Mouse (Mus musculus) embryonic facial prominence, embryonic 15.5 days (tissue): ENCODE measurements around the gene Mpnd. TPM values are rescaled to one million over a fixed set of nuclear protein-coding genes. Genes with fewer than 3 reads are reported as not detected.
"Not testable (repeated sequence)": the region's sequence is repeated elsewhere in the genome, so short reads cannot be mapped to it uniquely, and the experiment has no call there.

ENCODE experiments used
- ATAC-seq: fragments of 200-750 bp; cut with Nextera tagmentation; 2 replicates; pipeline ENCODE4 v1.8.0; 2017; ENCODE audit warnings: low read depth, moderate TSS enrichment; ENCODE audit not compliant: insufficient number of reproducible peaks, low FRiP score, low TSS enrichment
- H3K27ac ChIP-seq: fragments of 300-500 bp; sonication (generic); replicated peaks from 2 replicates; pipeline ENCODE4 v1.5.1; 2015; ENCODE audit warnings: mild to moderate bottlenecking, inconsistent platforms
- H3K27me3 ChIP-seq: fragments of 300-500 bp; sonication (generic); 2 replicates; pipeline ENCODE4 v1.6.1; 2015; ENCODE audit warnings: inconsistent platforms
- H3K36me3 ChIP-seq: fragments of 300-500 bp; sonication (generic); 2 replicates; pipeline ENCODE4 v1.6.1; 2015; ENCODE audit warnings: mild to moderate bottlenecking, inconsistent platforms
- H3K4me1 ChIP-seq: fragments of 300-500 bp; sonication (generic); 2 replicates; pipeline ENCODE4 v1.6.1; 2015; ENCODE audit warnings: inconsistent platforms
- H3K4me2 ChIP-seq: fragments of 300-500 bp; sonication (generic); replicated peaks from 2 replicates; pipeline ENCODE4 v1.6.1; 2015; ENCODE audit warnings: mild to moderate bottlenecking, inconsistent platforms
- H3K4me3 ChIP-seq: fragments of 300-500 bp; sonication (generic); replicated peaks from 2 replicates; pipeline ENCODE4 v1.5.1; 2015; ENCODE audit warnings: mild to moderate bottlenecking, inconsistent platforms
- H3K9ac ChIP-seq: fragments of 300-500 bp; sonication (generic); 2 replicates; pipeline ENCODE4 v1.6.1; 2015; ENCODE audit warnings: inconsistent platforms
- H3K9me3 ChIP-seq: fragments of 300-500 bp; sonication (generic); replicated peaks from 2 replicates; pipeline ENCODE4 v1.6.1; 2016; ENCODE audit warnings: inconsistent platforms
- WGBS: fragments of 180-500 bp; shearing (Covaris S2); methylation state at CpG from one replicate; pipeline ENCODE4 v1.1.7; 2015; 5-methylcytosine and 5-hydroxymethylcytosine counted together
- polyA plus RNA-seq: library from polyadenylated mRNA; unstranded; fragments of >200 nt; fragmentation: Nextera tagmentation; extraction: Ambion mirVana; gene quantifications from 2 replicates; pipeline ENCODE4 v1.2.1, GENCODE M21; 2015

The Mpnd gene
- polyA plus RNA-seq, 1 experiment from 2014 or later: 97.2 TPM

- Histone ChIP-seq H3K27ac (peak within 1 kb of the TSS; percentile 79), H3K4me2 (peak within 1 kb of the TSS; percentile 82), H3K9ac (peak within 1 kb of the TSS; percentile 78), H3K36me3 (peaks cover 12% of the 10 kb centered on the region), H3K27me3 (no peaks in the 10 kb centered on the region), H3K4me1 (peaks cover 21% of the 10 kb centered on the region), H3K9me3 (no peaks in the 10 kb centered on the region), H3K4me3 (peak within 1 kb of the TSS; percentile 65)
- under 1% methylated on average over 68 of the region's 68 CpGs for WGBS
- peak; percentile 89 for ATAC-seq
Measured at GRCm38 (mm10) chr17:56040030-56040856, 34.7 kb downstream of the Mpnd start, which contains the start of gene Chaf1a. Gene Chaf1a (plus strand): TSS chr17:56040439.

DNA sequence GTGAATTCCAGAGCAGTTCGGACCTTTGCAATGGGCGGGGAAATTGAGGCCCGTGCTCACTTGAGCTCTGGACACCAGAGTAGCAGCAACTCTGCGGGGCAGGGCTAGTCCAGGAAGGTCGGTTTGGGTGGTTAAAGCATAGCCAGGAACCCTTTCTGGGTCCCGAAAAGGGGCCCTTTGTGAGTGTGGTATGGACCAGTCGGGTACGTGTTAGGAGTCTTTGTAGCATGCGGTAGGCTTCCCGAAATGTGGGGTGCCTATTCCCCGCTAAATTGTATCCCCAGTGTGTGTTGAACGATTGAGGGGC lies 35.3 kb downstream of the Mpnd start:
- H3K9me3 ChIP-seq: no peaks in the 10 kb centered on the region
- H3K9ac ChIP-seq: peak overlapping the region; percentile 78
- peaks cover 14% of the 10 kb centered on the region for H3K36me3 ChIP-seq
- no peaks in the 10 kb centered on the region for H3K27me3 ChIP-seq
- H3K27ac ChIP-seq: peak overlapping the region; percentile 70
- WGBS: under 1% methylated on average over 12 of the region's 12 CpGs
- peak overlapping the region; percentile 65 for H3K4me3 ChIP-seq
- H3K4me1 ChIP-seq: peaks cover 17% of the 10 kb centered on the region
- H3K4me2 ChIP-seq: peak overlapping the region; percentile 82
- ATAC-seq: no peak

GRCm38 (mm10) chr17:56051369-56051768 lies 45.9 kb downstream of the Mpnd start:
- Histone ChIP-seq H3K27ac (no peak overlapping the region), H3K27me3 (no peaks in the 10 kb centered on the region), H3K4me3 (no peak overlapping the region), H3K36me3 (peaks cover 60% of the 10 kb centered on the region), H3K9me3 (no peaks in the 10 kb centered on the region), H3K4me1 (no peaks in the 10 kb centered on the region), H3K9ac (no peak overlapping the region), H3K4me2 (no peak overlapping the region)
- no peak for ATAC-seq
- 73% methylated on average over 5 of the region's 5 CpGs for WGBS

GRCm38 (mm10) chr17:56054938-56055337 lies 49.4 kb downstream of the Mpnd start:
- no peak overlapping the region for H3K4me3 ChIP-seq
- H3K4me2 ChIP-seq: no peak overlapping the region
- H3K27me3 ChIP-seq: no peaks in the 10 kb centered on the region
- peaks cover 60% of the 10 kb centered on the region for H3K36me3 ChIP-seq
- ATAC-seq: no peak
- H3K27ac ChIP-seq: no peak overlapping the region
- H3K9me3 ChIP-seq: no peaks in the 10 kb centered on the region
- no peaks in the 10 kb centered on the region for H3K4me1 ChIP-seq
- no peak overlapping the region for H3K9ac ChIP-seq

DNA sequence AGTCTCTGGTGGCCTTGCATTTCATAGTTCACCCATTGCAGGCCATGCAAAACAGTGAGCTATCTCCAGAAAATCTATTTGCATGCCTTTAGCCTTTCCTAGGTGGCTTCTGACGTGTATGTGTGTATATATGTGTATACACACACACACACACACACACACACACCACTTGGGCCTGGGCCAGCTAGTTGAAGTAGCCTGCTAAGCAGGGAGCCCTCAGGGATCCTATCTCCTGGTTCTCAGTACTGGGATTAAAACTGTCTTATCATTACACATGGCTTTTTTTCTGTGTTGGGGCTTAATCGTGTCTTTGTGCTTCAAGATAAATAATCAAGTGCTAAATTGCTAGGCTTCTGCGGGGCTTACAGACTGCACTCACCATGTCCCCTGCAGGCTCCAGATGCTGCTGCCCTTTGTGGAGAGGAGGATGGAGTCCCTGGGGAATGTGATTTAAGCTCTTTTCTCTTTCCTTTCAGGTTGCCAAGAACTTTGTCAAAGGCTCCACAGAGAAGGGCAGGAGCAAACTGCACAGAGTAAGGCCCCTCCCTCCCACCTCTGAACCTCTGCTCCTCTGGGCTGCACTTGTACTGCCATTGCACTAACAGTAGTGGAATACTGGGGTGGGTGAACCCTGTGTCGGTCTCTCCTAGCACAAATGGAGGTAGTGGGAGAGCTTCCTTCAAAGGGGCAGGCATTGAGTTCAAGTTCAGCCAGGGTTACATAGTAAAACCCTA lies 50.6 kb downstream of the Mpnd start:
- Histone ChIP-seq H3K27me3 (no peaks in the 10 kb centered on the region), H3K36me3 (peaks cover 62% of the 10 kb centered on the region), H3K27ac (no peak overlapping the region), H3K4me1 (no peaks in the 10 kb centered on the region), H3K4me3 (no peak overlapping the region), H3K9me3 (no peaks in the 10 kb centered on the region), H3K4me2 (no peak overlapping the region), H3K9ac (no peak overlapping the region)
- 72% methylated on average over 4 of the region's 4 CpGs for WGBS
- ATAC-seq: no peak

DNA sequence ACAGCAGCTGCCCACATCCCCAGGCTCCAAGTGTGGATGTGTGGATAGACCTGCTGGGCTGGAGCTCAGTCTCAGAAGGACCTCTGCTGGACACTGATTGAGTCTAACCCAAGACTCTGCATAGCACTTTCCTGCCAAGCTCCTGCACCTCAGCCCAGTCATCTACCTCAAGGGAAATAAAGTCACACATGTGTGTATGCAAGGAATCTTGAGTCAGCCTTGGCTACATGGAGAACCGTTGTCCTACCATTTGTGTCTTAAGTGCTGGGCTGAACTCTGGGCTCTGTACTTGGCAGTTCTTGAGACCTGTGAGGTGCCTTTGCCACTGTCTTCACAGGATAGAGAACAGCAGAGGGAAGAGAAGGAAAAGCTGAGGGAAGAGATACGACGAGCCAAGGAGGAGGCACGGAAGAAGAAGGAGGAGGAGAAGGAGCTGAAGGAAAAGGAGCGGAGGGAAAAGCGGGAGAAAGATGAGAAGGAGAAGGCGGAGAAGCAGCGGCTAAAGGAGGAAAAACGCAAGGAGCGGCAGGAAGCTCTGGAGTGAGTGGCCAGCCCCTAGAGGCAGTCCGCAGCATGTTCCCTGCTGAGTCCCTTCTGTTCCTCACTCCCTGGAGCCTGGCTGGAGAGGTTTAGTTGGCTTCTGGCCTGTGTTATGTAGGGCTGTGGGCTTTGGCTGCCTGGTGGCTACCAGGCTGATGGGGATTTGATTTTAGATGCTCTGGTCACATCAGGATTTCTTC lies 52.0 kb downstream of the Mpnd start:
- Histone ChIP-seq H3K4me3 (no peak overlapping the region), H3K4me1 (no peaks in the 10 kb centered on the region), H3K9ac (no peak overlapping the region), H3K9me3 (no peaks in the 10 kb centered on the region), H3K27me3 (no peaks in the 10 kb centered on the region), H3K27ac (no peak overlapping the region), H3K36me3 (peaks cover 66% of the 10 kb centered on the region), H3K4me2 (no peak overlapping the region)
- 78% methylated on average over 11 of the region's 11 CpGs for whole genome bisulfite sequencing
- no peak for ATAC-seq

- H3K9me3 ChIP-seq: no peaks in the 10 kb centered on the region
- ATAC-seq: no peak
- WGBS: 92% methylated on average over 7 of the region's 7 CpGs
- H3K4me2 ChIP-seq: no peak overlapping the region
- H3K27ac ChIP-seq: no peak overlapping the region
- no peak overlapping the region for H3K4me3 ChIP-seq
- H3K9ac ChIP-seq: no peak overlapping the region
- peaks cover 97% of the 10 kb centered on the region for H3K36me3 ChIP-seq
- H3K27me3 ChIP-seq: no peaks in the 10 kb centered on the region
- no peaks in the 10 kb centered on the region for H3K4me1 ChIP-seq
Measured at GRCm38 (mm10) chr17:56062081-56062480, 56.6 kb downstream of the Mpnd start.

GRCm38 (mm10) chr17:56065715-56066114 lies 60.2 kb downstream of the Mpnd start:
- H3K4me1 ChIP-seq, H3K4me2 ChIP-seq, H3K27me3 ChIP-seq, H3K9me3 ChIP-seq, H3K4me3 ChIP-seq, H3K9ac ChIP-seq, ATAC-seq, H3K27ac ChIP-seq: not testable (repeated sequence)
- peaks cover 98% of the 10 kb centered on the region for H3K36me3 ChIP-seq
- WGBS: 80% methylated on average over 6 of the region's 6 CpGs

Other genes with a start within 250 kb of the Mpnd start
- gene Zfp119a, start 126.8 kb upstream of the Mpnd start, polyA plus RNA-seq: 8.7 and 10.1 TPM in 2 replicates
- gene Zfp959, start 113.6 kb upstream of the Mpnd start, polyA plus RNA-seq: 12.2 and 12.7 TPM in 2 replicates
- 6.8 and 7.4 TPM in 2 replicates for gene Zfp119b, start 56.2 kb upstream of the Mpnd start, polyA plus RNA-seq
- 3.3 and 3.7 TPM in 2 replicates for gene Ebi3, start 53.1 kb upstream of the Mpnd start, polyA plus RNA-seq
- 22.8 and 26.0 TPM in 2 replicates for gene Yju2, start 46.6 kb upstream of the Mpnd start, polyA plus RNA-seq
- gene Shd, start 35.2 kb upstream of the Mpnd start, polyA plus RNA-seq: 20.4 and 22.2 TPM in 2 replicates
- gene Fsd1, start 19.2 kb upstream of the Mpnd start, polyA plus RNA-seq: 12.5 and 16.8 TPM in 2 replicates
- 23.6 and 24.5 TPM in 2 replicates for gene Stap2, start 127 bp upstream of the Mpnd start, polyA plus RNA-seq
- gene Sh3gl1, start 30.9 kb downstream of the Mpnd start, polyA plus RNA-seq: 194 and 201 TPM in 2 replicates
- gene Chaf1a, start 34.7 kb downstream of the Mpnd start, polyA plus RNA-seq: 21.6 and 23.0 TPM in 2 replicates
- 46.4 and 51.6 TPM in 2 replicates for gene Ubxn6, start 69.3 kb downstream of the Mpnd start, polyA plus RNA-seq
- gene Hdgfl2, start 73.9 kb downstream of the Mpnd start, polyA plus RNA-seq: 112 and 119 TPM in 2 replicates
- gene Plin4, start 104.1 kb downstream of the Mpnd start, polyA plus RNA-seq: 0.08 TPM in 1 of 2 replicates, not detected in the other
- gene Plin5, start 111.9 kb downstream of the Mpnd start, polyA plus RNA-seq: 0.72 and 1.2 TPM in 2 replicates
- gene Lrg1, start 116.3 kb downstream of the Mpnd start, polyA plus RNA-seq: 1.4 and 1.8 TPM in 2 replicates
- gene Sema6b, start 134.6 kb downstream of the Mpnd start, polyA plus RNA-seq: 4.2 and 4.6 TPM in 2 replicates
- 13.9 and 14.5 TPM in 2 replicates for gene Tnfaip8l1, start 156.8 kb downstream of the Mpnd start, polyA plus RNA-seq
- gene Mydgf, start 178.2 kb downstream of the Mpnd start, polyA plus RNA-seq: 102 and 108 TPM in 2 replicates
- 37.1 and 40.9 TPM in 2 replicates for gene Dpp9, start 213.2 kb downstream of the Mpnd start, polyA plus RNA-seq